Mouse (Mus musculus): ENCODE measurements around the gene Ctu1.
"Not testable (repeated sequence)": the region's sequence is repeated elsewhere in the genome, so short reads cannot be mapped to it uniquely, and the experiment has no call there.

Gene Ctu1

GRCm38 (mm10) chr7:43671809-43672580 is at the start of gene Ctu1:
Gene Ctu1 (plus strand): TSS chr7:43672016.
- DNase-seq: peak; percentile 90 to 91

- no peak for DNase-seq
These were observed 48.9 kb upstream of the Ctu1 start for GRCm38 (mm10) chr7:43622927-43623326.

GRCm38 (mm10) chr7:43623819-43624218 is 48.0 kb upstream of the Ctu1 start:
- no peak for DNase-seq

GRCm38 (mm10) chr7:43625065-43625464 is 46.8 kb upstream of the Ctu1 start:
- no peak for DNase-seq

- DNase-seq: no peak
These were observed 45.9 kb upstream of the Ctu1 start for GRCm38 (mm10) chr7:43625794-43626422.

GRCm38 (mm10) chr7:43633940-43634339 is 37.9 kb upstream of the Ctu1 start:
- no peak for DNase-seq

GRCm38 (mm10) chr7:43634500-43634899 is 37.3 kb upstream of the Ctu1 start, which contains the start of gene Ceacam18:
Gene Ceacam18 (plus strand): TSS chr7:43634707.
- DNase-seq: no peak

- DNase-seq: no peak
These were observed 35.6 kb upstream of the Ctu1 start for GRCm38 (mm10) chr7:43636194-43636593.

- no peak for DNase-seq
These were observed 34.7 kb upstream of the Ctu1 start for GRCm38 (mm10) chr7:43637118-43637517.

GRCm38 (mm10) chr7:43642587-43642986 is 29.2 kb upstream of the Ctu1 start:
- no peak for DNase-seq

GRCm38 (mm10) chr7:43643046-43643652 is 28.7 kb upstream of the Ctu1 start:
- DNase-seq: no peak

GRCm38 (mm10) chr7:43652683-43653082 is 19.1 kb upstream of the Ctu1 start:
- DNase-seq: no peak

- DNase-seq: no peak
These were observed 17.3 kb upstream of the Ctu1 start for GRCm38 (mm10) chr7:43654519-43654918.

GRCm38 (mm10) chr7:43656232-43656631 is 15.6 kb upstream of the Ctu1 start:
- DNase-seq: peak in 1 of 2 experiments; percentile 14

- no peak for DNase-seq
These were observed 11.8 kb upstream of the Ctu1 start, which contains the start of gene Siglece for GRCm38 (mm10) chr7:43660002-43660401. Gene Siglece (minus strand): TSS chr7:43660161.

GRCm38 (mm10) chr7:43662804-43663203 is 9.0 kb upstream of the Ctu1 start:
- DNase-seq: no peak

- DNase-seq: not testable (repeated sequence)
These were observed 4.6 kb upstream of the Ctu1 start for GRCm38 (mm10) chr7:43667221-43667620.

- peak; percentile 22 to 30 for DNase-seq
These were observed 3.2 kb upstream of the Ctu1 start for GRCm38 (mm10) chr7:43668582-43668981.

GRCm38 (mm10) chr7:43671064-43671808 is 580 bp upstream of the Ctu1 start:
- DNase-seq: peak in 1 of 2 experiments; percentile 18

- peak in 1 of 2 experiments; percentile 11 for DNase-seq
These were observed 905 bp downstream of the Ctu1 start for GRCm38 (mm10) chr7:43672581-43673260.

- DNase-seq: no peak
These were observed 3.3 kb downstream of the Ctu1 start for GRCm38 (mm10) chr7:43675091-43675490.

GRCm38 (mm10) chr7:43678517-43678916 is 6.7 kb downstream of the Ctu1 start:
- DNase-seq: peak; percentile 55

Measured in cerebellum, postnatal 10 days (tissue).